Mouse (Mus musculus) gastrocnemius, postnatal 36 days (tissue): ENCODE data around the gene Proz. TPM values are rescaled to one million over a fixed set of nuclear protein-coding genes. Genes with fewer than 3 reads are reported as not detected.
A peak's percentile ranks its signal among the peaks of the same experiment; 100 is the strongest.

ENCODE experiments used
- DNase-seq, 2 experiments: peaks; one replicate each; pipeline ENCODE4 v3.0.0; 2022
- intact Hi-C: fragments of 180-260 bp; cut with DNase I; formaldehyde crosslinking; loops from one replicate; pipeline ENCODE4 v1.15.1; 2025
- total RNA-seq, 2 experiments: library from RNA; stranded (reverse); gene quantifications; 2 replicates each; pipeline ENCODE4 v1.2.3; 2021

Gene Proz
- total RNA-seq, 2 experiments from 2014 or later = not detected

DNA sequence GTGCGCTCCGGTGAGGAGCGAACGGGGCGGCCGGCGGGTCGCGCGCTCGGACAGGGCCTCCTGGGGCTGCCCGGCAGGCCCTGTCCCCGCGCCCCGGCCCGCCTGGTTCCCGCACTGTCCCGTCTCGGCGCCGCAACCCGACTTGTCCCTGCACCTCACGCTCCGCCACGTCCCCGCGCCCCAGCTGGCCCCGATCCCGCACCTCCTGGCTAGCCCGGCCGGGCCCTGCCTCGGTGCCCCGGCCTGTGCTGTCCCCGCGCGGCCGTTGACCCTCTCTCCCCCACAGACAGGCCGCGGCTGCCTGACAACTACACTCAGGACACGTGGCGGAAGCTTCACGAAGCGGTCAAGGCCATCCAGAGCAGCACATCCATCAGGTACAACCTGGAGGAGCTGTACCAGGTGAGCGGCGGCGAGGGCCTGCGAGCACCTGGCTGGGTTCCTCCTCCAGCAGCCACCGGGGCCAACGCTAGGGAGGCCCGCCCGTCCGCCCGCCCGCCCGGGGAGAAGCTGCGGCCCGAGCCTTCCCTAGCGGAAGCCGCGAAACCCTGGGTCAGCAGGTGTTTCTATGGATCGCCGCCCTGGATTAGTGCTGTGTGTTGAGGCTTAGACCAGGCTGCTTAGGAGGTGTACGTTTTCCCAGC lies 45.3 kb downstream of the Proz start:
- DNase-seq = peak in 1 of 2 experiments; percentile 35
- intact Hi-C loops = loop anchor here (5.0 to 10.0 kb wide), 2 partner anchors 106 to 431 kb away; partner anchors contain the start of gene Tubgcp3

DNA sequence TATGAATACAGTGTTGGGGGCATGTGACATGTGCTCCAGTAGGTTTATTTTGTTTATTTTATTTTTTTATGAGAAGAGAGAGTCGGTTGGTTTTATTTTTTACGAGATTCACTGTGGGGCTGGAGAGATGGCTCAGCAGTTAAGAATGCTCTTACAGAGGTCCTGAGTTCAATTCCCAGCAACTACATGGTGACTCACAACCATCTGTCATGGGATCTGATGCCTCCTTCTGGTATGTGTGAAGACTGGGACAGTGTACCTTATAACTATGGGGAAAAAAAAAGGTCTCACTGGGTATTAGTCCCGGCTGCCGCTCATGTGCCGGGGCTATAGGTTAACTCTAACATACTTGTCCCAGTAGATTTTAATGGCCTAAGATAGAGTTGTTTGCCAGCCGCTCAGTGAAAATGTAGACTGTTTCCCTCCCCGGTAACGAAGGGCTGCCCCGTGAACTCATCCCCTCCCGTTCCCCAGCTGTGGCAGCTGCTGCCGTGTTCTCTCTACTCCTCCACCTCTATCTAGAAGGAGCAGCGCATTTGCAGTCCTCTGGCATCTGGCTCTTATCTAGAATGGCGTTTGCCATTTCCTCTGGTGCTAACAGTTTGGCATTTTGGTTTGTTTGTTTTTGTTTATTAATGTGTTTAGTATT lies 47.4 kb downstream of the Proz start:
- intact Hi-C loops = loop anchor here (5.0 to 10.0 kb wide), 2 partner anchors 104 to 433 kb away; partner anchors contain the start of gene Tubgcp3

DNA sequence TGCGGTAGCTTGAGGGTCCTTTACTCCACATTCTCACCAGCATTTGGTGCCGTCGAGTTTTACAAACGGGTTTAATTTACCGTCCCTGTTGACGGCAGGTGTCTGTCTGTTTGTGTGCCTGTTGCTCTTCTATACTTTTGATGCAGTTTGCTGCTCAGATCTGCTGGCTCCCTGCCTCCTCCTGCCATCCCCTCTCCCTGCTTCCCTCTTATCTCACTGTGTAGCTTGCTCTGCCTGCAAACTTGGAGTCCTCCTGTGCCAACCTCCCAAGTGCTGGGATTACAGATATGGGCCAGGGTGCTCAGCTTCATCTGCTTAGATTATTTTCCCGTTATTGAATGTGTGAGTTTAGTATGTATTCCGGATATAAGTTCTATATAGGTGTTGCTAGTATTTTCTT lies 48.3 kb downstream of the Proz start:
- DNase-seq = no peak
- intact Hi-C loops = loop anchor here (5.0 to 10.0 kb wide), 2 partner anchors 103 to 434 kb away; partner anchors contain the start of gene Tubgcp3

More for the DNA sequence above, 47.4 kb downstream of the Proz start:
- DNase-seq = no peak

DNA sequence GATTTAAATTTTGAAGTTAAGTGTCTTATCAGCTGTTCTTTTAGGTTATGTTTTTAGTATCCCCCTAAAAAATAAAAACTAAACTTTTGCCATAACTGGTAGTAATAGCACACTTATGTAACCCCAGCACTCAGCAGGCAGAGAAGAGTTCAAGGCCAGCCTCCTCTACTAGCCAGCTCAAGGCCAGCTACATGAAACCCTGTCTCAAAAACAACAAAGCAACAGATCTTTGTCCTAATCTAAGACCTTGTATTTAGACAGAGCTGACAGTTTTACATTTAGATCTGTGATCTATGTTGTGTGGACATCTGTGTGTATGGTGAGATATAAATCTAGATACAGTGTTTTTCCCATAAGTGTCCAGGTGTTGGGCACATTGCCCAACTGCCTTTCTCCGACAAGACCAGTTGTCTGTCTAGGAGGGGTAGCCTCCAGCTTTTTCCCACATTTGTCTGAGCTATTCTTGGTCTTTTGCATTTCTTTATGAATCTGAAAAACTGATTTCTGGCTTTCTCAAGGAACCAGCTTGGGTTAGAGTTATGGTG lies 48.8 kb downstream of the Proz start:
- no peak for DNase-seq
- intact Hi-C loops = loop anchor here (5.0 to 10.0 kb wide), 2 partner anchors 103 to 435 kb away; partner anchors contain the start of gene Tubgcp3

DNA sequence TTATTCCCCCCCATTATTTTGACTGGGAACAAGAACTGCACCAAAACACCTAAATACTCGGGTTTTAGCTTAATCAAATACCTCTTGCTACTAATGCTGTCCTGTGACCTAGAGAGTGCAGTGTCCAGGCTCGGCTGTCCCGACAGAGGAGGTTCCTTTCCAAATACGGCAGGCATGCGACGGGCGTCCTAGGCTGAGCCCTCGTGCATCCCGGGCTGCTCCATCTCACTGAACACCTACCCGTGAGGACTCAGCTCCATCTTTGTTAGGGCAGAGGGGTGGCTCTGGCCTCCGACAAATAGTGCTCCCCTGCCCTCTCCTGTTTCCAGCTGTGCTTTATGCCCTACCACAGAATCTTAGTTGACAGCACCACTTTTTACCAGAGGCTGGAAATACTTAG lies 51.2 kb downstream of the Proz start:
- no peak for DNase-seq
- intact Hi-C loops = no loop called here

DNA sequence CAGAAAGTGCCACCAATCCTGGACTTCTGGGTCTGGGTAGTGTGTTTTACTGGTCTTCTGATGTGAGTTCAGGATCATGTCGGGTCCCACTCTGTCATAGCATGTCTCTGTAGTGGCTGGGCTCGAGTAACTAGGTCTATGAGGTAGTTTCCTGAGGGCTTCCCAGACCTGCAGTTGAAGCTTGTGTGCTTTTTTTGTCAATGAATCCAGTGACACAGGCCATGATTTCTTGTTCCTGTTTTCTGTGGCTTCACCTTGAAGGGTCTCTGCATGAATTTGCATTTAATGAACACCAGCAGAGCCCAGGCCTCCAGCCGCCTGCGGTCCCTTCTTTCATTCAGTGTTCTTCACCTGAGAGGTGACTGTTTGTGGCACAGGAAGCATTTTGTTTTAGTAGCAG lies 52.5 kb downstream of the Proz start:
- no peak for DNase-seq
- intact Hi-C loops = no loop called here

DNA sequence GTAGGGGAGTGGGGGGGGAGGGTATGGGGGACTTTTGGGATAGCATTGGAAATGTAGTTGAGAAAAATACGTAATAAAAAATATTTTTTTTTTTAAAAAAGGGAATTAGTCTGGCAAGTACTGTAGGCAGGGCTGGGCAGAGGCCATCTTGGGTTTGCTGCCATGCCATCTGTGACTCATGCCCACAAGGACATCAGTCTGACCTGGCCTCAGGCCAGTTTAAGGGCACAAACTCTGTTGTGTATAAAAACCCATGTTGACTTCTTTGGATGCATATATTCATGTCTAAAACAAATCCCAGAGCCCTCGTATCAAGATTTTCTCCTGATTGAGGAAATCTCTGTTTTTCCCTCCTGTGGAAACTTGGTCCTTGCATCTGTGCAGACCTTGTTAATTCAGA lies 56.4 kb downstream of the Proz start:
- intact Hi-C loops = no loop called here
- no peak for DNase-seq

DNA sequence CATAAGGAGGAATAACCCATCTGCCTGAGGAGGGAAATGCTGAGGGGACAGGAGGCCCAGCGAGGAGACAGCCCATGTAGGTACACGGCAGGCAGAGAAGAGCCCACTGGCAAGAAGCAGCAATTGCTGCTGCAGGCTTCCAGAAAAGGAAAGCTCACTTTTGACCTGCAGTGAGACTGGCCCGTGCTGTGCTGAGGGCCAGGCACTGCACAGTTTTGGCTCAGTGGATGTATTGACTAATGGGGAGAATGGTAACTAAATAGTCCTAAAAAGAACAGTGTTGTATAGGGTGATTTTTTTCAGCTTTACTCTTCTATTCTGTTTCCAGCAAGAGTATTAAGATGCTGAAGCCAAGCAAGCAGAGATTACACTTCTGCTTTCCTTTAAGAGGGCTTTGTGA lies 57.8 kb downstream of the Proz start:
- DNase-seq = no peak
- intact Hi-C loops = no loop called here

DNA sequence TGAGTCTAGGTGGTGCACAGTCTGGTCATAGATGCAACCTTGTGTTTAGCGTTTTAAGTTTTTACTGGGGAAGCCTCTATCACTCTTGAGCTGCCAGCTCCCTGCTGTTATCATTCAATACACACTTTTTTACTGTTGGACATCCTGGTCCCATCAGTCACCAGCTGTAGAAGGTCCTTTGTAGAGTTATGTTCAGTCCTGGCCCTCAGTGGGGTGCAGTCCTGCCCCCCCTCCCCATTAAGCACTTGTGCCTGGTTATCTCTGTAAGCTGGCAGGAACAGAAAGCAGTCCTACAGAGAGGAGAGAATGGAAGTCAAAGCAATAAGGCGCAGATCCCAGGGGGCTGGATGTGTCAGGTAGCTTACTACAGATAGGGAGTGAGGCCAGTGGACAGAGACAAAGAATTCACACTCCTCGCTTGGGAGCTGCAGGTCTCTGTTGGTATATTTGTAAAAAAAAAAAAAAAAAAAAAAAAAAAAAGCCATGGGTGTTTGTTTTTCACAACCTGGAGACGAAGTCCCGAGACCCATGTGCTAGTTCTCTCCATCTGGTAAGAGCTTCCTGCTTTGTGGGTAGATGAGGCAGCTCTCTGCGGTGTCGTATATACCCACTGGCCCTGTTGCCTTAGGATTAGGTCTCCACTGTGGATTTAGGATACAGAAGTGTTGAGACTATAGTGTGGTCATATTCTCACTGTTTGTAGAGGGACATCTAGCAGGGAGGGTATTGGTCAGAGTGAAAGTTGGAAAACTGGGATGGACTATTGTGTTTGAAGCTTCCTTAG lies 60.4 kb downstream of the Proz start:
- intact Hi-C loops = no loop called here
- no peak for DNase-seq

DNA sequence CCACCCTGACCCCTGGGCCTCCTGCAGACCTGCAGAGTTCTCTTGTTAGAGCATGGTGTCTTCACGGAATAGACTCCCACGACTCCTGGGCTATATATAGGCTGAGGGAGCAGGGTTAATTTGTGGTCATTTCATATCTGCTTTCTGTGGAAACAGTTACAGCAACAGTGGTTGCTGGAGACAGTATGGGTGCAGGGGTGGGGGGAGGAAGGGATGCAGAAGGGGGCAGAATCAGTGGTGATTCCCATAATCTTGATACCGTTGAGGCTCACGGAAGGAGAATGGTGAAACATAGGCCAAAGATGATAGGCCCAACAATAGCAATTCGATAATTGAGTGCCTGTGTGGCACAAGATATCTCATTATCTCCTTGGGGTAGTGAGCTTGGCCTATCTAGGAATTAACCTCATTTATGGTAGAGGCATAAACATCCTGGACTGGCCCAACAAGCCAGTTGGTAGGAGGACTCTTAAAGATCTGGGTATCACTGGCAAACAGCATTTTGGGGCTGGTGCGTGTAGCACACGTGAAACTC lies 62.2 kb downstream of the Proz start:
- DNase-seq = no peak
- intact Hi-C loops = no loop called here

DNA sequence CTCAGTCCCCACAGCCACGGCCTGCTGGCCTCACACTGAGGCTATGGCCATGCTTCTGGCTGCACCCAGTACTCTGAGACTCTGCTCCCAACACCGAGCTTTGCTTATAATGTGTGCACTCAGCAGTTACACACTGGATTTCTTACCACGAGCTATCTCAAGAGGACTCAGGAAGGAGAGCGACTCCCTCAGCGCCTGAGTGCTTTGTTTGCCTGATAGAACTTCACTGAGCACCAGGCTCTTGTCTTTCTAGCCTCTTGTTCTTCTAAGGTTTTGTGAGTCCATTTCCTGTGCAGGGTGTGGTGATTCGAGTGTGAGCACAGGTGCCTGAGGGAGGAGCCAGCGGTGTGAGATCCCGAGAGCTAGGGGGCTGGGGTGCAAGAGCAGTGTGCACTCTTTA lies 64.2 kb downstream of the Proz start:
- DNase-seq = no peak
- intact Hi-C loops = no loop called here

Other genes with a start within 250 kb of the Proz start
- 10 to 100 TPM; 26.0 to 29.3 TPM for gene Mcf2l, start 187.1 kb upstream of the Proz start, total RNA-seq
- gene F7, start 34.9 kb upstream of the Proz start, total RNA-seq = not detected
- gene F10, start 23.6 kb upstream of the Proz start, total RNA-seq = not detected
- gene Pcid2, start 44.5 kb downstream of the Proz start, total RNA-seq = 1 to 10 TPM; 7.5 to 8.1 TPM
- 10 to 100 TPM; 65.9 to 66.7 TPM for gene Cul4a, start 44.7 kb downstream of the Proz start, total RNA-seq
- 100 to 1,000 TPM; 299 to 317 TPM for gene Lamp1, start 98.2 kb downstream of the Proz start, total RNA-seq
- 10 to 100 TPM; 10.8 to 13.1 TPM for gene Grtp1, start 139.7 kb downstream of the Proz start, total RNA-seq
- 10 to 100 TPM; 47.4 to 71.2 TPM for gene Adprhl1, start 193.2 kb downstream of the Proz start, total RNA-seq
- gene Dcun1d2, start 227.2 kb downstream of the Proz start, total RNA-seq = 10 to 100 TPM; 72.0 to 72.2 TPM
- 10 to 100 TPM; 12.0 to 12.7 TPM for gene Tmco3, start 227.3 kb downstream of the Proz start, total RNA-seq